Mouse (Mus musculus): ENCODE data around the gene Dffa. TPM values are rescaled to one million over a fixed set of nuclear protein-coding genes. Genes with fewer than 3 reads are reported as not detected.

Gene Dffa
- total and polyA plus RNA-seq, 3 experiments = 23.4 to 44.8 (median 26.8) TPM

DNA sequence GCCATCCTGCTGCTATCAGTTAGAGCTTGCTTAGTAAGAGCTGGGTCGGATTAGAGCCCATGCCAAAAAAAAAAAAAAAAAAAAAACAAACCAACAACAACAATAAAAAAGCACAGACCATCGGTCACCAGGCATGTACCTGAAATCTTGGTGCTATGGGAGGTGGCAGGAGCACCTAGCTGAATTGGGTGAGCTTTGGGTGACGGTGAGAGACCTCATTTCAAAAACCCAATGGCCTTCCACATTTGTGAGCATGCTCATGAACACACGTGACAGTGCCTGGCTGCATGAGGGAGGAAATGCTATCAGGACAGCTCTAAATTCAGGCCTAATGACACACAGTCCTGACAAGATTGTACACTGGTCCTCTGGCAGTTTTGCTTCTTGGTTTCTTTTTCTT, 44.1 kb downstream of the Dffa start:
- H3K27ac ChIP-seq (ENCODE audit: insufficient read depth, low read depth) = no peak overlapping the region
- H3K4me3 ChIP-seq (replicated peaks in 1 of 3; ENCODE audit: low read depth in 2 of 3, low read length in 2 of 3, poor library complexity in 1 of 3) = no peak overlapping the region
- H3K9ac ChIP-seq (ENCODE audit: insufficient read depth, low read depth) = no peak overlapping the region
- peaks cover 36 to 42% of the 10 kb centered on the region in 2 experiments for H3K36me3 ChIP-seq (replicated peaks in 1 of 2; ENCODE audit: control insufficient read depth in 1 of 2, insufficient read depth in 1 of 2, low read length in 1 of 2)
- no peaks in the 10 kb centered on the region for H3K79me2 ChIP-seq (replicated peaks; ENCODE audit: control insufficient read depth, extremely low read depth, insufficient read depth, poor library complexity, severe bottlenecking)
- H3K27me3 ChIP-seq (replicated peaks) = no peaks in the 10 kb centered on the region
- DNase-seq (ENCODE audit: extremely low read depth) = no peak
- H3K4me1 ChIP-seq (ENCODE audit: control insufficient read depth in 1 of 2, insufficient read depth in 2 of 2) = peaks cover 4 to 17% of the 10 kb centered on the region in 2 experiments; a peak in 3 of 4 replicates
- H3K4me2 ChIP-seq (ENCODE audit: insufficient read depth, low read depth, poor library complexity, severe bottlenecking) = no peak overlapping the region
- TF ChIP-seq ZKSCAN1 (IDR thresholded peaks at IDR 0.05; ENCODE audit: borderline replicate concordance, low read depth, low read length) (no peak), PAX5 (IDR thresholded peaks at IDR 0.05; ENCODE audit: low read length) (no peak), UBTF (IDR thresholded peaks at IDR 0.05; ENCODE audit: low read depth, low read length) (no peak), CHD2 (IDR thresholded peaks at IDR 0.05; ENCODE audit: low read length) (no peak), JUN (IDR thresholded peaks at IDR 0.05; ENCODE audit: insufficient read depth, low read depth, low read length) (no peak), RAD21 (IDR thresholded peaks at IDR 0.05; ENCODE audit: low read depth, low read length) (no peak), SIN3A (IDR thresholded peaks at IDR 0.05; ENCODE audit: low read length) (no peak), JUND (conservative IDR thresholded peaks at IDR 0.05; ENCODE audit: low read depth, low read length) (no peak), E2F4 (IDR thresholded peaks at IDR 0.05; ENCODE audit: insufficient replicate concordance, low read depth, low read length) (no peak)
- peaks cover 2% of the 10 kb centered on the region for H3K9me3 ChIP-seq (replicated peaks; ENCODE audit: low read length)
- in situ Hi-C loops (cut with MboI; ENCODE audit: low pct_ligation_motif_present, low pct_unique_long_range_greater_than_20kb, low sequenced_read_pairs) (loop anchor here (10.0 kb wide), 1 partner anchor 177 kb away; no protein-coding TSS in a partner anchor), dilution Hi-C loops (cut with MboI; ENCODE audit: extremely low pct_ligation_motif_present, extremely low pct_unique_long_range_greater_than_20kb, low sequenced_read_pairs) (no loop called here)

DNA sequence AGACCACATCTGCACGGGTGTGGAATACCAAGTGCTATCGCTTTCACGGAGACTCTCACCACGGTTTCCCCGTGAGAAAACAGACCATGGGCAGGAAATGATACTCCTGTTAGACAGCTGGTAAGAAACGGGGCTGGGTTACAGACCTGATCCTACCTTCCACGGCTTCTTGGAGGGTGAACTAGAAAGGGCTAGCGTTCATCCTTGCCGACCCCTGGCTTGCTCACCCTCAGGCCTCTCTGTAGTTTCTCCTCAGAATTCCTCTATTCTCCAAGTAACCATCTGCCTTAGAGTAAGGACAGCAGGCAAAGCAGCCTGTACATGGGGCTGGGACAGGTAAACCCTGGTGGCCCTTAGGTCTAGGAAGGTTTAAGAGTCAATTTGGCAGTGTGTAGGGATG, 45.2 kb downstream of the Dffa start:
- H3K4me3 ChIP-seq (replicated peaks in 1 of 3; ENCODE audit: low read depth in 2 of 3, low read length in 2 of 3, poor library complexity in 1 of 3) = no peak overlapping the region
- H3K9ac ChIP-seq (ENCODE audit: insufficient read depth, low read depth) = no peak overlapping the region
- H3K36me3 ChIP-seq (replicated peaks in 1 of 2; ENCODE audit: control insufficient read depth in 1 of 2, insufficient read depth in 1 of 2, low read length in 1 of 2) = peaks cover 47 to 53% of the 10 kb centered on the region in 2 experiments
- TF ChIP-seq SMC3 (IDR thresholded peaks at IDR 0.05; ENCODE audit: low read depth, low read length) (no peak), CTCF (conservative IDR thresholded peaks at IDR 0.05 in 1 of 2, IDR thresholded peaks at IDR 0.05 in 1 of 2; ENCODE audit: low read depth in 2 of 2, low read length in 2 of 2) (no peak), CHD2 (IDR thresholded peaks at IDR 0.05; ENCODE audit: low read length) (no peak), MAZ (IDR thresholded peaks at IDR 0.05; ENCODE audit: low read depth, low read length) (no peak), RCOR1 (conservative IDR thresholded peaks at IDR 0.05; ENCODE audit: low read depth, low read length) (no peak), RAD21 (IDR thresholded peaks at IDR 0.05; ENCODE audit: low read depth, low read length) (no peak), ELF1 (IDR thresholded peaks at IDR 0.05; ENCODE audit: low read depth, low read length) (no peak), UBTF (IDR thresholded peaks at IDR 0.05; ENCODE audit: low read depth, low read length) (no peak), PAX5 (IDR thresholded peaks at IDR 0.05; ENCODE audit: low read length) (no peak), HCFC1 (IDR thresholded peaks at IDR 0.05; ENCODE audit: low read depth, low read length) (no peak), ZNF384 (IDR thresholded peaks at IDR 0.05; ENCODE audit: low read depth, low read length) (no peak), USF1 (IDR thresholded peaks at IDR 0.05; ENCODE audit: low read depth, low read length) (no peak), POLR2A (IDR thresholded peaks at IDR 0.05; ENCODE audit: low read depth, low read length) (no peak), MEF2A (IDR thresholded peaks at IDR 0.05; ENCODE audit: borderline replicate concordance, low read depth, low read length) (no peak), TCF12 (IDR thresholded peaks at IDR 0.05; ENCODE audit: low read depth, low read length) (no peak), TBP (conservative IDR thresholded peaks at IDR 0.05; ENCODE audit: low read depth, low read length) (no peak), ZKSCAN1 (IDR thresholded peaks at IDR 0.05; ENCODE audit: borderline replicate concordance, low read depth, low read length) (no peak)
- dilution Hi-C loops (cut with MboI; ENCODE audit: extremely low pct_ligation_motif_present, extremely low pct_unique_long_range_greater_than_20kb, low sequenced_read_pairs) = no loop called here
- H3K9me3 ChIP-seq (replicated peaks; ENCODE audit: low read length) = peaks cover 2% of the 10 kb centered on the region
- no peak overlapping the region for H3K4me2 ChIP-seq (ENCODE audit: insufficient read depth, low read depth, poor library complexity, severe bottlenecking)
- H3K27me3 ChIP-seq (replicated peaks) = no peaks in the 10 kb centered on the region
- in situ Hi-C loops (cut with MboI; ENCODE audit: low pct_ligation_motif_present, low pct_unique_long_range_greater_than_20kb, low sequenced_read_pairs) = loop anchor here (10.0 kb wide), 1 partner anchor 176 kb away; no protein-coding TSS in a partner anchor
- H3K79me2 ChIP-seq (replicated peaks; ENCODE audit: control insufficient read depth, extremely low read depth, insufficient read depth, poor library complexity, severe bottlenecking) = no peaks in the 10 kb centered on the region
- peaks cover 4 to 17% of the 10 kb centered on the region in 2 experiments; a peak in 3 of 4 replicates for H3K4me1 ChIP-seq (ENCODE audit: control insufficient read depth in 1 of 2, insufficient read depth in 2 of 2)
- no peak for DNase-seq (ENCODE audit: extremely low read depth)
- no peak overlapping the region for H3K27ac ChIP-seq (ENCODE audit: insufficient read depth, low read depth)

Measured in CH12.LX (cell line).